Mouse (Mus musculus): ENCODE results near the gene Pik3r2. TPM values are rescaled to one million over a fixed set of nuclear protein-coding genes. Genes with fewer than 3 reads are reported as not detected.

The Pik3r2 gene
- total RNA-seq, 2 experiments from 2014 or later = 6.6 to 16.6 TPM

GRCm38 (mm10) chr8:70802786-70803510, 26.4 kb upstream of the Pik3r2 start:
- no peak for ATAC-seq (replicated peaks; ENCODE audit: poor library complexity, severe bottlenecking)

GRCm38 (mm10) chr8:70801830-70802229, 25.3 kb upstream of the Pik3r2 start:
- ATAC-seq (replicated peaks; ENCODE audit: poor library complexity, severe bottlenecking) = no peak

GRCm38 (mm10) chr8:70801156-70801555, 24.6 kb upstream of the Pik3r2 start:
- peak; percentile 4; the same call in 1 of the 2 replicates for ATAC-seq (replicated peaks; ENCODE audit: poor library complexity, severe bottlenecking)

GRCm38 (mm10) chr8:70800648-70801047, 24.1 kb upstream of the Pik3r2 start:
- ATAC-seq (replicated peaks; ENCODE audit: poor library complexity, severe bottlenecking) = no peak

- no peak for ATAC-seq (replicated peaks; ENCODE audit: poor library complexity, severe bottlenecking)
Measured at GRCm38 (mm10) chr8:70798281-70798680, 21.8 kb upstream of the Pik3r2 start.

GRCm38 (mm10) chr8:70797081-70798070, 20.9 kb upstream of the Pik3r2 start:
- peak; percentile 44 for ATAC-seq (replicated peaks; ENCODE audit: poor library complexity, severe bottlenecking)

- ATAC-seq (replicated peaks; ENCODE audit: poor library complexity, severe bottlenecking) = no peak
Measured at GRCm38 (mm10) chr8:70796403-70797080, 20.0 kb upstream of the Pik3r2 start.

- no peak for ATAC-seq (replicated peaks; ENCODE audit: poor library complexity, severe bottlenecking)
Measured at GRCm38 (mm10) chr8:70795370-70795769, 18.9 kb upstream of the Pik3r2 start.

- no peak for ATAC-seq (replicated peaks; ENCODE audit: poor library complexity, severe bottlenecking)
Measured at GRCm38 (mm10) chr8:70794215-70794614, 17.7 kb upstream of the Pik3r2 start.

GRCm38 (mm10) chr8:70792700-70793099, 16.2 kb upstream of the Pik3r2 start:
- peak; percentile 13 for ATAC-seq (replicated peaks; ENCODE audit: poor library complexity, severe bottlenecking)

GRCm38 (mm10) chr8:70791975-70792691, 15.6 kb upstream of the Pik3r2 start:
- peak; percentile 64 for ATAC-seq (replicated peaks; ENCODE audit: poor library complexity, severe bottlenecking)

- peak; percentile 76 for ATAC-seq (replicated peaks; ENCODE audit: poor library complexity, severe bottlenecking)
Measured at GRCm38 (mm10) chr8:70791294-70791701, 14.8 kb upstream of the Pik3r2 start.

GRCm38 (mm10) chr8:70790846-70791245, 14.3 kb upstream of the Pik3r2 start:
- no peak for ATAC-seq (replicated peaks; ENCODE audit: poor library complexity, severe bottlenecking)

- no peak for ATAC-seq (replicated peaks; ENCODE audit: poor library complexity, severe bottlenecking)
Measured at GRCm38 (mm10) chr8:70789046-70789445, 12.5 kb upstream of the Pik3r2 start.

- no peak for ATAC-seq (replicated peaks; ENCODE audit: poor library complexity, severe bottlenecking)
Measured at GRCm38 (mm10) chr8:70787941-70788667, 11.6 kb upstream of the Pik3r2 start.

GRCm38 (mm10) chr8:70787051-70787445, 10.5 kb upstream of the Pik3r2 start:
- no peak for ATAC-seq (replicated peaks; ENCODE audit: poor library complexity, severe bottlenecking)

- ATAC-seq (replicated peaks; ENCODE audit: poor library complexity, severe bottlenecking) = no peak
Measured at GRCm38 (mm10) chr8:70786291-70787050, 10.0 kb upstream of the Pik3r2 start.

GRCm38 (mm10) chr8:70780093-70780492, 3.6 kb upstream of the Pik3r2 start:
- no peak for ATAC-seq (replicated peaks; ENCODE audit: poor library complexity, severe bottlenecking)

Measured in granulocyte monocyte progenitor cell, adult 5-6 weeks (primary cell).